Mouse (Mus musculus) left cerebral cortex, adult 8-10 months (tissue): Measurements from ENCODE around the gene Sema3b. TPM values are rescaled to one million over a fixed set of nuclear protein-coding genes. Genes with fewer than 3 reads are reported as not detected.

Experiments
- DNase-seq, 2 experiments: peaks; one replicate each; pipeline ENCODE4 v3.0.0; 2022; ENCODE audit warnings: low spot score in 2 of 2
- total RNA-seq, 4 experiments: library from RNA; stranded (reverse); gene quantifications; 2 replicates each; pipeline ENCODE4 v1.2.4; 2022

The Sema3b gene
- total RNA-seq, 4 experiments from 2014 or later = 5.1 to 5.9 (median 5.3) TPM

- DNase-seq = peak in 1 of 2 experiments; percentile 74
These were observed 24.1 kb upstream of the Sema3b start for GRCm38 (mm10) chr9:107633091-107633660.

GRCm38 (mm10) chr9:107632478-107632877 is 23.4 kb upstream of the Sema3b start:
- DNase-seq = no peak

GRCm38 (mm10) chr9:107631861-107632260 is 22.8 kb upstream of the Sema3b start:
- DNase-seq = no peak

GRCm38 (mm10) chr9:107631311-107631826 is 22.3 kb upstream of the Sema3b start:
- no peak for DNase-seq

- peak in 1 of 2 experiments; percentile 64 for DNase-seq
These were observed 21.5 kb upstream of the Sema3b start for GRCm38 (mm10) chr9:107630576-107630975.

- no peak for DNase-seq
These were observed 20.9 kb upstream of the Sema3b start for GRCm38 (mm10) chr9:107629901-107630425.

GRCm38 (mm10) chr9:107629411-107629730 is 20.3 kb upstream of the Sema3b start:
- no peak for DNase-seq

- no peak for DNase-seq
These were observed 19.8 kb upstream of the Sema3b start for GRCm38 (mm10) chr9:107628721-107629410.

GRCm38 (mm10) chr9:107627387-107628255 is 18.6 kb upstream of the Sema3b start:
- DNase-seq = no peak

GRCm38 (mm10) chr9:107626844-107627277 is 17.8 kb upstream of the Sema3b start:
- no peak for DNase-seq

GRCm38 (mm10) chr9:107626158-107626843 is 17.3 kb upstream of the Sema3b start:
- no peak for DNase-seq

GRCm38 (mm10) chr9:107625351-107626128 is 16.5 kb upstream of the Sema3b start:
- no peak for DNase-seq

- no peak for DNase-seq
These were observed 15.9 kb upstream of the Sema3b start for GRCm38 (mm10) chr9:107624951-107625350.

- DNase-seq = no peak
These were observed 15.5 kb upstream of the Sema3b start for GRCm38 (mm10) chr9:107624539-107624938.

GRCm38 (mm10) chr9:107620954-107621353 is 11.9 kb upstream of the Sema3b start:
- no peak for DNase-seq

- DNase-seq = no peak
These were observed 10.5 kb upstream of the Sema3b start for GRCm38 (mm10) chr9:107619546-107619879.

GRCm38 (mm10) chr9:107618778-107619545 is 9.9 kb upstream of the Sema3b start:
- DNase-seq = no peak

GRCm38 (mm10) chr9:107618098-107618497 is 9.1 kb upstream of the Sema3b start:
- DNase-seq = no peak

GRCm38 (mm10) chr9:107617461-107617860 is 8.4 kb upstream of the Sema3b start:
- no peak for DNase-seq

GRCm38 (mm10) chr9:107615035-107615434 is 6.0 kb upstream of the Sema3b start:
- no peak for DNase-seq
